Mouse (Mus musculus) left cerebral cortex, adult 2 months (tissue): ENCODE results near the gene Klhl3. TPM values are rescaled to one million over a fixed set of nuclear protein-coding genes. Genes with fewer than 3 reads are reported as not detected.

Source experiments
- DNase-seq, 2 experiments: peaks; one replicate each; pipeline ENCODE4 v3.0.0; 2021 to 2022; ENCODE audit warnings: low spot score in 2 of 2, mixed read lengths in 1 of 2; ENCODE audit errors: extremely low spot score in 1 of 2
- H3K27ac ChIP-seq: fragments of 200-600 bp; 2 replicates; pipeline ENCODE4 v1.8.1; 2022
- H3K4me3 ChIP-seq: fragments of 200-600 bp; 2 replicates; pipeline ENCODE4 v1.8.1; 2022
- CTCF ChIP-seq: fragments of 200-600 bp; IDR thresholded peaks from 2 replicates; pipeline ENCODE4 v1.8.1; 2022; ENCODE audit warnings: antibody characterized with exemption, mild to moderate bottlenecking, moderate library complexity
- intact Hi-C: fragments of 180-260 bp; cut with DNase I; formaldehyde crosslinking; loops from one replicate; pipeline ENCODE4 v1.15.1; 2025
- total RNA-seq, 2 experiments: library from RNA; stranded (reverse); gene quantifications; 2 replicates each; pipeline ENCODE4 v1.2.3; 2021

Klhl3 gene
- total RNA-seq, 2 experiments from 2014 or later, result 32.6 to 36.9 TPM

GRCm38 (mm10) chr13:58074881-58075280 lies 38.5 kb downstream of the Klhl3 start:
- no peak for TF ChIP-seq CTCF
- DNase-seq, result no peak
- peak overlapping the region; percentile 32 for H3K27ac ChIP-seq
- H3K4me3 ChIP-seq, result no peak overlapping the region
- intact Hi-C loops, result no loop called here

GRCm38 (mm10) chr13:58074466-58074865 lies 38.9 kb downstream of the Klhl3 start:
- no peak for DNase-seq
- intact Hi-C loops, result no loop called here
- H3K27ac ChIP-seq, result peak overlapping the region; percentile 72
- H3K4me3 ChIP-seq, result no peak overlapping the region
- TF ChIP-seq CTCF, result no peak

GRCm38 (mm10) chr13:58073254-58073882 lies 40.0 kb downstream of the Klhl3 start:
- DNase-seq, result peak; percentile 43 to 51
- H3K4me3 ChIP-seq, result no peak overlapping the region
- TF ChIP-seq CTCF, result no peak
- intact Hi-C loops, result loop anchor here (1.0 kb wide), 2 partner anchors 38 to 40 kb away; partner anchors contain the start of gene Klhl3
- peak overlapping the region; percentile 72 for H3K27ac ChIP-seq

GRCm38 (mm10) chr13:58071209-58071608 lies 42.2 kb downstream of the Klhl3 start:
- intact Hi-C loops, result no loop called here
- Histone ChIP-seq H3K4me3 (no peak overlapping the region), H3K27ac (no peak overlapping the region)
- no peak for DNase-seq
- no peak for TF ChIP-seq CTCF

GRCm38 (mm10) chr13:58070504-58070903 lies 42.9 kb downstream of the Klhl3 start:
- no peak for DNase-seq
- no peak overlapping the region for H3K27ac ChIP-seq
- no peak overlapping the region for H3K4me3 ChIP-seq
- intact Hi-C loops, result no loop called here
- no peak for TF ChIP-seq CTCF

- peak; percentile 55 to 68 for DNase-seq
- no peak for TF ChIP-seq CTCF
- intact Hi-C loops, result no loop called here
- peak overlapping the region; percentile 76 for H3K27ac ChIP-seq
- no peak overlapping the region for H3K4me3 ChIP-seq
These were observed 44.8 kb downstream of the Klhl3 start for GRCm38 (mm10) chr13:58068421-58069209.

- no peak for DNase-seq
- TF ChIP-seq CTCF, result peak; percentile 31
- peak overlapping the region; percentile 76 for H3K27ac ChIP-seq
- H3K4me3 ChIP-seq, result no peak overlapping the region
- intact Hi-C loops, result no loop called here
These were observed 45.8 kb downstream of the Klhl3 start for GRCm38 (mm10) chr13:58067540-58068103.

GRCm38 (mm10) chr13:58066496-58067389 lies 46.6 kb downstream of the Klhl3 start:
- Histone ChIP-seq H3K27ac (peak overlapping the region; percentile 76), H3K4me3 (no peak overlapping the region)
- DNase-seq, result no peak
- intact Hi-C loops, result no loop called here
- no peak for TF ChIP-seq CTCF

- no peak for TF ChIP-seq CTCF
- DNase-seq, result no peak
- Histone ChIP-seq H3K4me3 (no peak overlapping the region), H3K27ac (peak overlapping the region; percentile 81)
- intact Hi-C loops, result no loop called here
These were observed 47.3 kb downstream of the Klhl3 start for GRCm38 (mm10) chr13:58066081-58066495.

GRCm38 (mm10) chr13:58065316-58065715 lies 48.1 kb downstream of the Klhl3 start:
- Histone ChIP-seq H3K4me3 (no peak overlapping the region), H3K27ac (peak overlapping the region; percentile 81)
- intact Hi-C loops, result no loop called here
- DNase-seq, result no peak
- TF ChIP-seq CTCF, result no peak
